Mouse (Mus musculus) heart, postnatal 0 days (tissue): ENCODE results near the gene Ush2a.

Experiments used
- CTCF ChIP-seq: IDR thresholded peaks from 2 replicates; pipeline ENCODE4 v1.5.1; 2016; ENCODE audit warnings: antibody characterized with exemption, control low read depth, low read depth
- EP300 ChIP-seq: IDR thresholded peaks from 2 replicates; pipeline ENCODE4 v1.6.1; 2016; ENCODE audit warnings: antibody characterized with exemption, low read depth

- no peak for TF ChIP-seq EP300
- no peak for TF ChIP-seq CTCF
These were observed 751.7 kb downstream of the Ush2a start for GRCm38 (mm10) chr1:189013587-189013921.
